Mouse (Mus musculus) testis, adult 2 months (tissue): Measurements from ENCODE around the gene Zc3h7b. TPM values are rescaled to one million over a fixed set of nuclear protein-coding genes. Genes with fewer than 3 reads are reported as not detected.
"Not testable (repeated sequence)": the region's sequence is repeated elsewhere in the genome, so short reads cannot be mapped to it uniquely, and the experiment has no call there.

Source experiments
- H3K27ac ChIP-seq: fragments of 200-500 bp; 2 replicates; pipeline ENCODE4 v1.5.1; 2012; ENCODE audit warnings: low read depth, low read length; ENCODE audit not compliant: control insufficient read depth, insufficient read depth
- H3K27me3 ChIP-seq: fragments of 200-500 bp; 2 replicates; pipeline ENCODE4 v1.6.1; 2012; ENCODE audit warnings: mild to moderate bottlenecking, low read length, moderate library complexity; ENCODE audit not compliant: control insufficient read depth, insufficient read depth
- H3K36me3 ChIP-seq: fragments of 200-500 bp; 2 replicates; pipeline ENCODE4 v1.6.1; 2012; ENCODE audit warnings: mild to moderate bottlenecking, low read length; ENCODE audit not compliant: control insufficient read depth, insufficient read depth
- H3K4me1 ChIP-seq: fragments of 200-500 bp; 2 replicates; pipeline ENCODE4 v1.6.1; 2012; ENCODE audit warnings: low read length; ENCODE audit not compliant: control insufficient read depth, insufficient read depth
- H3K4me3 ChIP-seq: fragments of 200-500 bp; 2 replicates; pipeline ENCODE4 v1.5.1; 2012; ENCODE audit warnings: low read depth, mild to moderate bottlenecking, low read length, moderate library complexity, mixed read lengths; ENCODE audit not compliant: control insufficient read depth
- CTCF ChIP-seq: fragments of 200-500 bp; IDR thresholded peaks from 2 replicates; pipeline ENCODE4 v1.5.1; 2012; ENCODE audit warnings: low read depth, mild to moderate bottlenecking, inconsistent platforms, low read length, moderate library complexity; ENCODE audit not compliant: control insufficient read depth, insufficient read depth, insufficient replicate concordance
- POLR2A ChIP-seq: fragments of 200-500 bp; IDR thresholded peaks from 2 replicates; pipeline ENCODE4 v1.6.1; 2012; ENCODE audit warnings: low read depth, mild to moderate bottlenecking, inconsistent platforms, low read length, moderate library complexity; ENCODE audit not compliant: control insufficient read depth
- polyA plus RNA-seq: library from polyadenylated mRNA; depleted of rRNA; stranded (reverse); fragments of >200 nt; gene quantifications from 2 replicates; pipeline ENCODE4 v1.2.3, GENCODE M21; 2012; rRNA removed

Zc3h7b gene
- polyA plus RNA-seq: 21.6 and 26.3 TPM in 2 replicates

DNA sequence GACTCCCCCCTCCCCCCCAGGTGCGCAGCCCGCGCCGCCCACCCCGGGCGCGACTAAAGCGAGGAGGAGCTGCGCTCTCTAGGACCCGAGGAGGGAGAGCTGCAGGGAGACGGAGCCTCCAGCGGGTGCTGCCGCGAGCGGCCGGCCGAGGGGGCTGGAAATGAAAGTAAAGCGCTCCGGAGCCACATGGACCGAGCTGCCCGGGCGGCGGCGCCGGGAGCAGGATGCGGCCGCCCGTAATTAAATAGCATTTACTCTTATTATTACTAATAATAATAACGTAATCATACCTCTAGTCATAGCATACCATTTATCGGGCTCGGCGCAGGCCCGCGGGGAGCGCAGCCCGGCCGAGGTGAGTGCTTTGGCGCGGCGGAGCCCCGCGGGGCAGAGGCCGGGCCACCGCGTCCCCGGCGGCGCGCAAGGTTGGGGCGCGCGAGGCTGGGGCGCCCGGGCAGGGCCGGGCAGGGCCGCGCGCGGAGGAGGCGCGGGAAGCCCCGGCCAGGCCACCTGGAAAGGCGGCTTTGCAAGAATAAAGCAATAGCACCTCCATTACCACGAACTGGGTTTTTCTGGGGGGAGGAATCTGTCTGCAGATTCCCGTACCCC is at the start of gene Zc3h7b, which contains the start of gene Rangap1:
Gene Zc3h7b, plus strand, starts transcription at position 66 of the 609 bp plus-strand sequence.
Gene Rangap1, minus strand, starts transcription at position 539 of the 609 bp plus-strand sequence.
- peak within 1 kb of the TSS; percentile 75 for H3K4me3 ChIP-seq
- H3K36me3 ChIP-seq: no peaks in the 10 kb centered on the region
- H3K27ac ChIP-seq: peak within 1 kb of the TSS; percentile 75
- no peak for TF ChIP-seq CTCF
- 0 out of 2 replicates have a peak, but pooled peaks have one; percentile 38 for TF ChIP-seq POLR2A
- H3K27me3 ChIP-seq: no peaks in the 10 kb centered on the region
- no peaks in the 10 kb centered on the region; the same call in none of the 2 replicates for H3K4me1 ChIP-seq

GRCm38 (mm10) chr15:81697175-81697574 is 47.7 kb upstream of the Zc3h7b start, which contains the start of gene Chadl:
Chadl (minus strand) TSS chr15:81697287.
- H3K27me3 ChIP-seq: no peaks in the 10 kb centered on the region
- TF ChIP-seq POLR2A: no peak
- TF ChIP-seq CTCF: no peak
- H3K4me3 ChIP-seq: no peak within 1 kb of the TSS
- no peak within 1 kb of the TSS for H3K27ac ChIP-seq
- H3K36me3 ChIP-seq: no peaks in the 10 kb centered on the region
- peaks cover 20% of the 10 kb centered on the region for H3K4me1 ChIP-seq

GRCm38 (mm10) chr15:81697847-81698246 is 47.0 kb upstream of the Zc3h7b start:
- Histone ChIP-seq H3K36me3 (no peaks in the 10 kb centered on the region), H3K27me3 (no peaks in the 10 kb centered on the region), H3K4me1 (peaks cover 18% of the 10 kb centered on the region), H3K27ac (no peak overlapping the region), H3K4me3 (no peak overlapping the region)
- TF ChIP-seq POLR2A (no peak), CTCF (no peak)

DNA sequence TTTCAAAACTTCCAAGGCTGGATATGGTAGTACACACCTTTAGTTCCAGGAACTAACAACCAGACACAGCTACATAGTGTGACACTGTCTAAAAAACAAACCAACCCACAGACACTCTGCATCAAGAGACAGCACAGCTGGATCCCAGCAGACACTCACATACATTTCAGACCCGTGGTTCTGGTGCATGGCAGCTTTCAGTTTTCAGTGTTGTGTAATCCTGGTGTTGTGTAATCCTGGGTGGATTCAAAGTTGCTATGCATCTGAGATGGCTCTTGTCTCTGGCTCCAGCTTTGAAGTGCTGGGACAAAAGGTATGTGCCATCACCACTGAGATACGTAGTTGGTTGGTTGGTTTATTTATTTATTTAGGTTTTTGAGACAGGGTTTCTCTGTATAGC is 46.3 kb upstream of the Zc3h7b start:
- TF ChIP-seq CTCF (no peak), POLR2A (no peak)
- H3K4me1 ChIP-seq: peaks cover 12% of the 10 kb centered on the region
- H3K4me3 ChIP-seq: no peak overlapping the region
- H3K27ac ChIP-seq: no peak overlapping the region
- H3K27me3 ChIP-seq: no peaks in the 10 kb centered on the region
- no peaks in the 10 kb centered on the region for H3K36me3 ChIP-seq

- no peaks in the 10 kb centered on the region for H3K36me3 ChIP-seq
- no peaks in the 10 kb centered on the region for H3K27me3 ChIP-seq
- TF ChIP-seq POLR2A: no peak
- TF ChIP-seq CTCF: no peak
- H3K4me1 ChIP-seq: 0 out of 2 replicates have a peak, but pooled peaks cover under 1% of the 10 kb centered on the region
- H3K4me3 ChIP-seq: no peak overlapping the region
- H3K27ac ChIP-seq: no peak overlapping the region
Observed at GRCm38 (mm10) chr15:81700161-81700560, 44.7 kb upstream of the Zc3h7b start.

GRCm38 (mm10) chr15:81700601-81701000 is 44.3 kb upstream of the Zc3h7b start:
- H3K36me3 ChIP-seq: no peaks in the 10 kb centered on the region
- H3K4me1 ChIP-seq: no peaks in the 10 kb centered on the region
- H3K27ac ChIP-seq: no peak overlapping the region
- no peaks in the 10 kb centered on the region for H3K27me3 ChIP-seq
- TF ChIP-seq POLR2A (no peak), CTCF (no peak)
- H3K4me3 ChIP-seq: no peak overlapping the region

GRCm38 (mm10) chr15:81701350-81701749 is 43.5 kb upstream of the Zc3h7b start:
- not testable (repeated sequence) for H3K4me3 ChIP-seq, H3K36me3 ChIP-seq, H3K4me1 ChIP-seq, H3K27me3 ChIP-seq, H3K27ac ChIP-seq

DNA sequence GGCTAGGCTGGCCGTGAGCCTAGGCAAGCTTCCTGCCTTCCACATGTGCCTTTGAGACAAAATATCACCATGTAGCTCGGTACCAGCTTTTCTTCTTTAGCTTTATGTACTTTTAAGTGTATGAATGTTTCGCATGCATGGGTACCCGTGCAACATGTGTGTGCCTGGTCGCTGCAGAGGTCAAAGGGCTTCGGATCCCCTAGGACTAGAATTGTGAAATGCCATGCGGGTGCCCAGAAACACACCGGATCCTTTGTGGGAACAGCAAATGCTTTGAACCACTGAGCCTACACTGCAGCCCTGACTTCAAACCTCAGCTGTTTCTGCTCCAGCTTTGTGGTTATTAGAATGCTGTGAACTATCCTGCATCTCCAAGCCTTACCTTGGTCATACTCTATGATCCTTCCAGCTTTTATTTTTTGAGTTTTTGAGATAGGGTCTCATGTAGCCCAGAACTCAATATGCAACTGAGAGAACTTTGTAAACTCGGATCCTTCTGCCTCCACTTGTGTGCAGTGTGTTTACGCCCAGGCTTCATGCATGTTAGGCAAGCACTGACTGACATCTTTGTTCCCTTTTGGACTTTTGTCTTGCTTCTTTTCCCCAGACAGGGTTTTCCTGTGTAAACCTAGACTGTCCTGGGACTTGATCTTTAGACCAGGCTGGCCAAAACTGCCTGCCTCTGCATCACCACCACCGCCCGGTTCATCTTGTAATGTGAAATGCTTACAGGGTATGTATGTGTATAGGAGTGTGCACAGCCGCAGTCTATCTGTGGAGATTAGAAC is 42.4 kb upstream of the Zc3h7b start:
- TF ChIP-seq CTCF: no peak
- no peak for TF ChIP-seq POLR2A
- no peak overlapping the region for H3K4me3 ChIP-seq
- H3K27ac ChIP-seq: no peak overlapping the region
- no peaks in the 10 kb centered on the region for H3K4me1 ChIP-seq
- H3K36me3 ChIP-seq: no peaks in the 10 kb centered on the region
- no peaks in the 10 kb centered on the region for H3K27me3 ChIP-seq
